Mouse (Mus musculus) midbrain, embryonic 15.5 days (tissue): ENCODE data around the gene Hist1h1a. TPM values are rescaled to one million over a fixed set of nuclear protein-coding genes. Genes with fewer than 3 reads are reported as not detected.
A peak's percentile ranks its signal among the peaks of the same experiment; 100 is the strongest.

Experiments used
- ATAC-seq: fragments of 200-750 bp; cut with Nextera tagmentation; replicated peaks from 2 replicates; pipeline ENCODE4 v1.8.0; 2017; ENCODE audit warnings: moderate TSS enrichment
- H3K27ac ChIP-seq: fragments of 300-500 bp; sonication (generic); 2 replicates; pipeline ENCODE4 v1.5.1; 2015; ENCODE audit warnings: mild to moderate bottlenecking, inconsistent platforms
- H3K27me3 ChIP-seq: fragments of 300-500 bp; sonication (generic); replicated peaks from 2 replicates; pipeline ENCODE4 v1.6.1; 2015; ENCODE audit warnings: inconsistent platforms
- H3K36me3 ChIP-seq: fragments of 300-500 bp; sonication (generic); replicated peaks from 2 replicates; pipeline ENCODE4 v1.6.1; 2015; ENCODE audit warnings: inconsistent platforms
- H3K4me1 ChIP-seq: fragments of 300-500 bp; sonication (generic); 2 replicates; pipeline ENCODE4 v1.6.1; 2015; ENCODE audit warnings: inconsistent platforms
- H3K4me2 ChIP-seq: fragments of 300-500 bp; sonication (generic); 2 replicates; pipeline ENCODE4 v1.6.1; 2015; ENCODE audit warnings: inconsistent platforms, mild to moderate bottlenecking, moderate library complexity
- H3K4me3 ChIP-seq: fragments of 300-500 bp; sonication (generic); 2 replicates; pipeline ENCODE4 v1.5.1; 2015; ENCODE audit warnings: mild to moderate bottlenecking, inconsistent platforms
- H3K9ac ChIP-seq: fragments of 300-500 bp; sonication (generic); 2 replicates; pipeline ENCODE4 v1.6.1; 2015; ENCODE audit warnings: mild to moderate bottlenecking, inconsistent platforms
- H3K9me3 ChIP-seq: fragments of 300-500 bp; sonication (generic); 2 replicates; pipeline ENCODE4 v1.6.1; 2016; ENCODE audit warnings: inconsistent platforms
- WGBS: fragments of 180-500 bp; shearing (Covaris S2); methylation state at CpG from one replicate; pipeline ENCODE4 v1.1.7; 2015; ENCODE audit warnings: mixed read lengths; 5-methylcytosine and 5-hydroxymethylcytosine counted together
- polyA plus RNA-seq: library from polyadenylated mRNA; unstranded; fragments of >200 nt; fragmentation: Nextera tagmentation; extraction: Ambion mirVana; gene quantifications from 2 replicates; pipeline ENCODE4 v1.2.1, GENCODE M21; 2015

Hist1h1a gene
- polyA plus RNA-seq, 1 experiment from 2014 or later, result 0.48 TPM

DNA sequence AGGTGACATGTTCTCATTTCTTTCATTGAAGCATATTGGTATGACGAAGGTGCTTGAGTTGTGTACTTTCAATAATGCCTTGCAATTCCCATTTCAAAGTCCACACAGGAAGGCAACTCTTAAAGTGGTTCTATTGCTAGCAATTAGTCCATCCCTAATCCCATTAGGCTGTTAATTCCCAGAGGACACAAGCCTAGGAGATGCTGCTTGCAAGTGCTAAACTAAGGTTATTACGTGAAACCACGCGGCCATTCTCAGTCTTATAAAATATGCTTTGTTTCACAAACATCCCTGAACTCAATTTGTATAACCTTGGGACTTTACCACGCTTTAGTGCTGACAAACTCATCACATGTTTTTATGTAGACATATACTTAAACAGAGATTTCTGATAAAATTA is 26.4 kb upstream of the Hist1h1a start:
- no peak overlapping the region for H3K4me2 ChIP-seq
- no peaks in the 10 kb centered on the region for H3K27me3 ChIP-seq
- no peak overlapping the region for H3K27ac ChIP-seq
- peaks cover 22% of the 10 kb centered on the region for H3K4me1 ChIP-seq
- H3K36me3 ChIP-seq, result no peaks in the 10 kb centered on the region
- H3K9me3 ChIP-seq, result no peaks in the 10 kb centered on the region
- H3K4me3 ChIP-seq, result no peak overlapping the region
- ATAC-seq, result no peak
- WGBS, result 64% methylated on average over 5 of the region's 5 CpGs
- no peak overlapping the region for H3K9ac ChIP-seq

DNA sequence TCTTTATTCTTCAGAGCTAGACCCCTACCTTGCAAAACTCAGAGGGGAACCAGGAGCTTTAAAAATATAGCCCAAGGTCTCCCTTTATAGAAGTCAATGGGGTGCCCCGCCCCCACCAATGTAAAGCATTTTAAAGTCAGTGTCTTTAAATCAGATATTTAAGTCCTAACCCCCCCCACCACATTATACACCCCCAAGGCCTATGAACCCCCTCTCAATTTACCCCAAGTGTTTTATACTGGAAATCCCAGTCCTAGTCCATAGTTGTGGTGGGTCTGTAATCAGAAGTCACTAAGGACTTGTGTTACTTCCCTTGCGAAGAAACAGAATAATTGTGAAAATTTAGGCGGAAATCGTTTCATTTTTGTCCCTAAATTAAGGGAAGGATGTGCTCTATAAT is 25.4 kb upstream of the Hist1h1a start:
- Histone ChIP-seq H3K27me3 (no peaks in the 10 kb centered on the region), H3K4me1 (peaks cover 22% of the 10 kb centered on the region), H3K9ac (peak overlapping the region; percentile 38; the same call in 1 of the 2 replicates), H3K4me3 (peak overlapping the region; percentile 51; the same call in 1 of the 2 replicates), H3K36me3 (no peaks in the 10 kb centered on the region), H3K27ac (peak overlapping the region; percentile 45; the same call in 1 of the 2 replicates), H3K9me3 (no peaks in the 10 kb centered on the region), H3K4me2 (peak overlapping the region; percentile 98)
- ATAC-seq, result no peak
- whole genome bisulfite sequencing, result 23% methylated on average over 4 of the region's 4 CpGs

DNA sequence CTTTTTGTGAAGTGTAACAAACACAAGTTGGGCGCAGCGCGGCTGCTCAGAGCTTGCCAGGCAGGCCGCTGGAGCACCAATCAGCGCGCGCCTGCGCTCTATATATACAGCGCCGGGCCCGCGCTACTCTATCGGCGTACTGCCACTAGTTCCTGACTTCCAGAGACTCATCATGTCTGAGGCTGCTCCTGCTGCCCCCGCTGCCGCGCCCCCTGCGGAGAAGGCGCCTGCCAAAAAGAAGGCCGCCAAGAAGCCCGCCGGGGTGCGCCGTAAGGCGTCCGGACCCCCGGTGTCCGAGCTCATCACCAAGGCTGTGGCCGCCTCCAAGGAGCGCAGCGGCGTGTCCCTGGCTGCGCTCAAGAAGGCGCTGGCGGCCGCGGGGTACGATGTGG is 24.8 kb upstream of the Hist1h1a start, which contains the start of gene Hist1h1c:
TSS of gene Hist1h1c (plus strand) at position 132 of the 392 bp plus-strand sequence.
- H3K4me3 ChIP-seq, result peak within 1 kb of the TSS; percentile 51
- WGBS, result 0% methylated on average over 38 of the region's 38 CpGs

DNA sequence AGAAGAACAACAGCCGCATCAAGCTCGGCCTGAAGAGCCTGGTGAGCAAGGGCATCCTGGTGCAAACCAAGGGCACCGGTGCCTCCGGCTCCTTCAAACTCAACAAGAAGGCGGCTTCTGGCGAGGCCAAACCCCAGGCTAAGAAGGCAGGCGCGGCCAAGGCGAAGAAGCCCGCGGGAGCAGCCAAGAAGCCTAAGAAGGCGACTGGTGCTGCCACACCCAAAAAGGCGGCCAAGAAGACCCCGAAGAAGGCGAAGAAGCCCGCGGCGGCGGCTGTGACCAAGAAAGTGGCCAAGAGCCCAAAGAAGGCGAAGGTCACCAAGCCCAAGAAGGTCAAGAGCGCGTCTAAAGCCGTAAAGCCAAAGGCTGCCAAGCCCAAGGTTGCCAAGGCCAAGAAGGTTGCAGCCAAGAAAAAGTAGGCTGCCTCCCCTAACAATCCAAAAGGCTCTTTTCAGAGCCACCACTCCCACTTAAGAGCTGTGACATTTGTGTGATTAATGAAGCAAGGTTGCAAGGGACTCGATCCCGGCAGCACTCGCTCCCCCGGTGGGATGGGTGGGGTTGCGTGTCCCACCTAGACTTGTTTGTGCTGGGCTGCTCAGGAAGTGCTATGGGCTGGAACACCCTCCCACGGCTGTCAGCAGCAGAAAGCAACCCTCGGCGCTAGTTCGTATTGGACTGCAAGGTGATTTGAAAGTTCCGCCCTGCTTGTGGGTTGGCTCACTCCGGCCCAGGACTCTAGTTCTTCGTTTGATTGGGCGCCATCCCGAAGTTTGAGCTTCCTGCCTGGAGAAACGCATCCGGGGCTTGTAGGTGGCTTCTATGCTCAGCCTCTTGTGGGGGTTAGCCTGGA is 24.2 kb upstream of the Hist1h1a start:
- peak overlapping the region; percentile 38 for H3K9ac ChIP-seq
- H3K36me3 ChIP-seq, result no peaks in the 10 kb centered on the region
- peaks cover 22% of the 10 kb centered on the region for H3K4me1 ChIP-seq
- H3K27ac ChIP-seq, result peak overlapping the region; percentile 78
- H3K27me3 ChIP-seq, result no peaks in the 10 kb centered on the region
- H3K9me3 ChIP-seq, result no peaks in the 10 kb centered on the region
- peak overlapping the region; percentile 98 for H3K4me2 ChIP-seq
- WGBS, result under 1% methylated on average over 39 of the region's 39 CpGs
- H3K4me3 ChIP-seq, result peak overlapping the region; percentile 51
- peak; percentile 91 for ATAC-seq

More for the DNA sequence above, 24.8 kb upstream of the Hist1h1a start, which contains the start of gene Hist1h1c:
- Histone ChIP-seq H3K4me2 (peak within 1 kb of the TSS; percentile 98), H3K27ac (peak within 1 kb of the TSS; percentile 78), H3K9me3 (no peaks in the 10 kb centered on the region), H3K4me1 (peaks cover 22% of the 10 kb centered on the region), H3K36me3 (no peaks in the 10 kb centered on the region), H3K9ac (peak within 1 kb of the TSS; percentile 38), H3K27me3 (no peaks in the 10 kb centered on the region)
- peak; percentile 95 for ATAC-seq

DNA sequence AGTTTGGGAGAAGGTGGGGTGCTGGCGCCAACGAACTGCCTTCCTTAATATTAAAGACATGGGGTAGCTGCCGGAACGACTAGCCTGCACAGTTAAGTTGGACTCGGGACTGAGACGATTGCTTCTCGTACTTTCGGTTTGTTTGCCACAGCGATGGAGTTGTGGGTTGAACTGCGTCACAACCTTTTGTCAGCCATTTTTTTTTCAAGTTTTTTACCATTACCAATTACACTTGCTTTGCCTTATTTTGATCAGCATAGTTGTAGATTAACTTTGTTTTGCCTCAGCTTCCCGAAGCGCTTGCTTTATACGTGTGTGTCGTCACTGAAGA is 23.6 kb upstream of the Hist1h1a start:
- no peaks in the 10 kb centered on the region for H3K9me3 ChIP-seq
- H3K9ac ChIP-seq, result peak overlapping the region; percentile 33; the same call in 1 of the 2 replicates
- H3K4me3 ChIP-seq, result peak overlapping the region; percentile 51
- no peaks in the 10 kb centered on the region for H3K36me3 ChIP-seq
- WGBS, result under 1% methylated on average over 14 of the region's 14 CpGs
- H3K4me2 ChIP-seq, result peak overlapping the region; percentile 98
- no peak; the same call in 1 of the 2 replicates for ATAC-seq
- no peaks in the 10 kb centered on the region for H3K27me3 ChIP-seq
- peak overlapping the region; percentile 78; the same call in 1 of the 2 replicates for H3K27ac ChIP-seq
- H3K4me1 ChIP-seq, result peaks cover 22% of the 10 kb centered on the region

DNA sequence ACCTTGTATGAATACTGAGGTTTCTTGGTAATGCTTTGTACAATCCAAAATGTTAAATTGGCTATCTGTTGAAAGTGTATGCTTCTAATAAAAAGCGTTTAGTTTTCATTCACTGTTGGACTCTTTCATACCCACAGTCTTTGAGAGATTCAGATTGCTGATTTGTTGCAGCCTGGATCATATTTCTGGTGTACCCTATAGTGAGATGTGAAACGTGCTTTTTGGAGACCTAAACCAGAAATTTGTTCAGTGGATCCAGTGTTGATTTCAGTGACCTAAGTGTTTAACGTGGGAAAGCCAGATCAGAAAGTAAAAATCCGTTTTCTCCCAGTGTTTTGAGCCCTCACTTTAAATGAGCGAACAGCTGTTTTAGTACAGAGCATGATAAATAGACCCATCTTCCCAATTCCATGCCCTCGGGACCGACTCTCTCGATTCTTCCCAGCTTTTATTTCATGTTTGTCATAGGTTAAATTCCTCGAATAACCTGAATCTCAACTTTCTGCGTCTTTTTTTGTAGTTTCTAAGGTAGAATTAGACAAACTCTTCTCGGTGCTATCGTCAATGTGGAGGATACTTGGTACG is 23.1 kb upstream of the Hist1h1a start:
- WGBS, result 36% methylated on average over 13 of the region's 13 CpGs
- peak overlapping the region; percentile 33; the same call in 1 of the 2 replicates for H3K9ac ChIP-seq
- no peaks in the 10 kb centered on the region for H3K27me3 ChIP-seq
- H3K4me2 ChIP-seq, result peak overlapping the region; percentile 98
- H3K4me3 ChIP-seq, result peak overlapping the region; percentile 51
- no peaks in the 10 kb centered on the region for H3K9me3 ChIP-seq
- H3K36me3 ChIP-seq, result no peaks in the 10 kb centered on the region
- H3K4me1 ChIP-seq, result peaks cover 24% of the 10 kb centered on the region
- H3K27ac ChIP-seq, result peak overlapping the region; percentile 78; the same call in 1 of the 2 replicates
- no peak for ATAC-seq

DNA sequence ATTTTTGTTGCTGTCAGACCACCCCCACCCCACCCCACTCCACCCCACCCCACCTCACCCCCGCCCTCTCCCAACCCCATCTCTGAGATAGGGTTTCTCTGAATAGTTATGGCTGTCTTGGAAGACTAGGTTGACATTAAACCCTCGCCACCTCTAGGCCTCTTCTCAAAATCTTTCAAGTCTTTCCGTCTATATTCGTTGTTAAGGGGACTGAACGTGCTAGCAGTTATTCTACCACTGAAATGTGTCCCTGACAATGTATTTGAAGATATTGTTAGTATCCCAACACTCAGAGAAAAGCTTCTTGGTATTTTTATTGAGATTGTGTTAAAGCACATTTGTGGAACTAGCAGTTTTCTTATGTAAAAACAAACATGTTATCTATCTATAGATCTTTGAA is 22.6 kb upstream of the Hist1h1a start:
- Histone ChIP-seq H3K27me3 (no peaks in the 10 kb centered on the region), H3K9ac (no peak overlapping the region), H3K4me3 (no peak overlapping the region), H3K36me3 (no peaks in the 10 kb centered on the region), H3K27ac (no peak overlapping the region), H3K4me1 (peaks cover 28% of the 10 kb centered on the region), H3K4me2 (no peak overlapping the region), H3K9me3 (no peaks in the 10 kb centered on the region)
- WGBS, result 67% methylated on average over 5 of the region's 5 CpGs
- ATAC-seq, result no peak

DNA sequence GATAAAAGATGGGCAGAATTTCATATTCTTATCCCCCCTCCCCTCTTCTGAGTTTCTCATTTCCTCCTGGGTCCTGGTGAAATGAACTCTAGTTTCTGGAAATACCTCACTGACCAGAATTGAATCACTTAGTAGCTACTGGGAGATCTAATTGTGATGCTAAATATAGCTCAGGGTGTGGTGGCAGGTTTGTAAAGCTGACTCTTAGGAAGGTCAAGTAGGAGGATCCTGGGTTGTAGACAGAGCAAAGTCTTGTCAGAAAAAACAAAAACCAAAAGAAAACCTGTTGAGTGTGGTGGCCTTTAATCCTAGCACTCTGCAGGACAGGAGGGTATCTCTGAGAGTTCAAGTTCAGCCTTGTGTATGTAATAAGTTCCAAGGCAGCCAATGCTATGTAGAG is 21.5 kb upstream of the Hist1h1a start:
- no peak overlapping the region for H3K27ac ChIP-seq
- ATAC-seq, result no peak
- H3K9me3 ChIP-seq, result no peaks in the 10 kb centered on the region
- no peak overlapping the region for H3K4me2 ChIP-seq
- H3K36me3 ChIP-seq, result no peaks in the 10 kb centered on the region
- H3K4me3 ChIP-seq, result no peak overlapping the region
- no peaks in the 10 kb centered on the region for H3K27me3 ChIP-seq
- peaks cover 31% of the 10 kb centered on the region for H3K4me1 ChIP-seq
- no peak overlapping the region for H3K9ac ChIP-seq

DNA sequence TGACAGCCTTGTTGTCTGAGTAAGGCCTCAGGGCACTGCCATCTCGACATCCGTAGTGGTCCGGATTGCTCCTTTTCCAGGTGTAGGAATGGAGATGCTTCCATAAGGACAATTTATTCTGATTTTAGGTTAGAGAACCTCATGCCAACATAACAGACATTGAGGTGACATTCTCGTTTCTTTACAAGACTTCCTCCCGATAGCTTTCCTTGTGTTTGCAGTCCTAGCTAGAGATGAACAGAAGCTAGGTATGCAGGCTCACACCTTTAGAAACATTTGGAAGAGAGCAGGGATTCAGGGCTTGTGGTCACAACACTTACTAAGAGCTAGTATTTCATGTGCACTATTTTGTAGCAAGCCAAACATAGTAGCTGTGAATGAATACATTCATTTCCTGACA is 20.3 kb upstream of the Hist1h1a start:
- no peak overlapping the region for H3K4me3 ChIP-seq
- WGBS, result 84% methylated on average over 5 of the region's 5 CpGs

DNA sequence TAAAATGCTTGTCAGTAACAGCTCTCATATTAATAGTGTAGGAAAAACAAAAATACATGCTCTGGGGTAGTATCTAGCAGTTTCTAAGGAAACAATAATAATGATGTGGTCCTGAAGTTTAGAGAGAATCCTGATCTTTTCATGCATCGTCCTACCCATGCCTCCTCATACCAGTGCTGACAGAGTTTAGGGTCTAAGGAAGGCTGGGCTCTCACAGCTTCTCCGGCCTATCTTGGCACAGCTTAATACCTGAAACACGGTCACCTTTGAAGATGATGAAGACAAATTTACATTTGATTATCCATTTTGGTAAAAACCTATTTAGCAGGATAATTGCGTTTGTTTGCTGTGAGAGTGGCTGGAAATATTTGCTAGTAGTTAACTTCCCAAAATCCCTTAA is 19.5 kb upstream of the Hist1h1a start:
- Histone ChIP-seq H3K27me3 (no peaks in the 10 kb centered on the region), H3K4me3 (no peak overlapping the region), H3K4me2 (no peak overlapping the region), H3K4me1 (peaks cover 32% of the 10 kb centered on the region), H3K36me3 (no peaks in the 10 kb centered on the region), H3K27ac (no peak overlapping the region), H3K9me3 (no peaks in the 10 kb centered on the region), H3K9ac (no peak overlapping the region)
- no peak for ATAC-seq
- WGBS, result 38% methylated on average over 4 of the region's 4 CpGs

More for the DNA sequence above, 20.3 kb upstream of the Hist1h1a start:
- H3K27ac ChIP-seq, result no peak overlapping the region
- peaks cover 36% of the 10 kb centered on the region for H3K4me1 ChIP-seq
- no peaks in the 10 kb centered on the region for H3K9me3 ChIP-seq
- no peaks in the 10 kb centered on the region for H3K36me3 ChIP-seq
- H3K9ac ChIP-seq, result no peak overlapping the region
- no peaks in the 10 kb centered on the region for H3K27me3 ChIP-seq
- ATAC-seq, result no peak
- H3K4me2 ChIP-seq, result no peak overlapping the region

DNA sequence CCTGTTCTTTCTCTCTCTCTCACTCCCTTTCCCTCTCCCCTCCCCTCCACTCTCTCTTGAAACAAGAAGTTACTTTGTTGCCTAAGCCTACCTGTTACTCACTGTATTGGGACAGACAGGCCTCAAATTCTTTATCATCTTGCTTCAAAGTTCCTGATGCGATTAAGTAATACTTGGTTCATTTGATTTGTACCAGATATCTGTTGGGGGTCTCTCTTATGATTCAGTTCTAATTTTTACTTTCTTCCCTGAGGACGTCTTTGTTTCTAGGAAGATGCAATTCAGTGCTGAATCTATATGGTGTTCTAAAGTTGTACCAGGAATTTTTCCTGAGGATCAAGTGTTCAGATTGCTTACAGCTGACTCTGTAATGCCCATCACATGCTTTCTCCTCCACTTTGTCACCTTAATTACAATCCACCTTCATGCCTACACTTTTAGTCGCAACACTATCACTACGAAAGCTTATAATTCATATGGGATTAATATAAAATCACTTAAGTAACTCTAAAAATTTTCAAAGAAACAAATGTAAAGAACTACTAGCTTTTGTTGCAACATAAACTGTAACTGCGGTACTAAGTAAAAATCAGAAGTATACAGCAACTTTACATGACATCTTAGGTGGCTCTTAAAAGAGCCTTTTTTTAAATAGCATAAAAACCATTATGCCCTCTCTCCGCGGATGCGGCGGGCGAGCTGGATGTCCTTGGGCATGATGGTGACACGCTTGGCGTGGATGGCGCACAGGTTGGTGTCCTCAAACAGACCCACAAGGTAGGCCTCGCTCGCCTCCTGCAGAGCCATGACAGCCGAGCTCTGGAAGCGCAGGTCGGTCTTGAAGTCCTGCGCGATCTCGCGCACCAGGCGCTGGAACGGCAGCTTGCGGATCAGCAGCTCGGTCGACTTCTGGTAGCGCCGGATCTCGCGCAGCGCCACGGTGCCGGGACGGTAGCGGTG is 18.8 kb upstream of the Hist1h1a start:
- Histone ChIP-seq H3K27ac (no peak overlapping the region), H3K9me3 (no peaks in the 10 kb centered on the region), H3K4me2 (peak overlapping the region; percentile 86), H3K9ac (no peak overlapping the region), H3K4me1 (peaks cover 26% of the 10 kb centered on the region), H3K27me3 (no peaks in the 10 kb centered on the region), H3K4me3 (peak overlapping the region; percentile 46), H3K36me3 (no peaks in the 10 kb centered on the region)
- 2% methylated on average over 17 of the region's 36 CpGs for WGBS
- no peak for ATAC-seq
